16 mouse cellular contexts compared by ENCODE assay signal in the genomic region with DNA sequence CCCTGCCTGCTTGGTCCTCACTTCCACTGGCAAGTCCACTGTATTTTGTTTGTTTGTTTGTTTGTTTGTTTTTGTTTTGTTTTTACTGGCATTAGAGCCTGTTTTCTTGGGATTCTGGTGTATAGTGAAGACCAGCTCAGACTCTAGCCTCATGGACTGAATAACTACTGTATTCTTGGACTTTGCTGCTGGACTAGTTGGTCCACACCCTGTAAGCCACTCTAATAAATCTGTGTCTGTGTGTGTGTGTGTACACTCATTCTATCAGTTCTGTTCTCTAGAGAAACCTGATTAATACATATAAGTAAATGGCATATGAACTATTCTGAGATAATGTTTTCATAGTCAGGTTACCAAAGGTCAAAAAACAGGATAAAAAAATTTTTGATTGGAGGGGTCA.
"Had no signal": no experiment of that assay in that cellular context is flagged by ENCODE, and none has a peak within 500 bp of the region (broad histone marks: within the 10 kb centered on the region; RNA-seq: fewer than 3 reads in every experiment).

No protein-coding gene starts in this region.

- H3K27me3 ChIP-seq: lung, embryonic 15.5 days; megakaryocyte, embryonic 14.5 days; midbrain, embryonic 13.5 days; midbrain, embryonic 15.5 days; neural tube, embryonic 12.5 days had no signal

- H3K4me2 ChIP-seq: lung, embryonic 15.5 days; midbrain, embryonic 11.5 days; midbrain, embryonic 13.5 days; midbrain, embryonic 15.5 days; neural tube, embryonic 12.5 days had no signal

- H3K9ac ChIP-seq: lung, embryonic 15.5 days; midbrain, embryonic 13.5 days; midbrain, embryonic 15.5 days; neural tube, embryonic 12.5 days had no signal

- H3K36me3 ChIP-seq: lung, embryonic 15.5 days; midbrain, embryonic 15.5 days; neural tube, embryonic 12.5 days had no signal

- H3K4me3 ChIP-seq: lung, embryonic 15.5 days; megakaryocyte, embryonic 14.5 days; midbrain, embryonic 13.5 days; midbrain, embryonic 15.5 days; neural tube, embryonic 12.5 days had no signal

- ATAC-seq: lung, postnatal 0 days; midbrain, embryonic 13.5 days; midbrain, embryonic 15.5 days had no signal

- H3K4me1 ChIP-seq: lung, embryonic 15.5 days; midbrain, embryonic 13.5 days; midbrain, embryonic 15.5 days; neural tube, embryonic 12.5 days had no signal

- H3K9me3 ChIP-seq: lung, embryonic 15.5 days; megakaryocyte, embryonic 14.5 days; midbrain, embryonic 13.5 days; midbrain, embryonic 15.5 days; neural tube, embryonic 12.5 days had no signal

- DNase-seq: lung, adult 2 months; lung, postnatal 14 days; lung, postnatal 36 days; right cerebral cortex, postnatal 14 days; spleen, adult 18-20 months; thymus, adult 2 months; thymus, postnatal 25 days; thymus, postnatal 4 days had no signal

- H3K27ac ChIP-seq: lung, embryonic 15.5 days; macrophage; midbrain, embryonic 13.5 days; midbrain, embryonic 15.5 days; neural tube, embryonic 12.5 days had no signal
